Mouse (Mus musculus): ENCODE data around the gene Apbb1ip.

The Apbb1ip gene

GRCm38 (mm10) chr2:22776568-22777230, 2.8 kb downstream of the Apbb1ip start:
- no peak for DNase-seq

GRCm38 (mm10) chr2:22777757-22778156, 3.9 kb downstream of the Apbb1ip start:
- DNase-seq = no peak

- DNase-seq = no peak
Measured at GRCm38 (mm10) chr2:22780884-22781283, 7.0 kb downstream of the Apbb1ip start.

GRCm38 (mm10) chr2:22781387-22782009, 7.6 kb downstream of the Apbb1ip start:
- no peak for DNase-seq

GRCm38 (mm10) chr2:22782057-22782456, 8.2 kb downstream of the Apbb1ip start:
- DNase-seq = no peak

GRCm38 (mm10) chr2:22783137-22783638, 9.3 kb downstream of the Apbb1ip start:
- DNase-seq = no peak

GRCm38 (mm10) chr2:22784186-22784585, 10.3 kb downstream of the Apbb1ip start:
- DNase-seq = no peak

GRCm38 (mm10) chr2:22784771-22785170, 10.9 kb downstream of the Apbb1ip start:
- DNase-seq = no peak

- DNase-seq = no peak
Measured at GRCm38 (mm10) chr2:22788658-22789057, 14.8 kb downstream of the Apbb1ip start.

GRCm38 (mm10) chr2:22789576-22789975, 15.7 kb downstream of the Apbb1ip start:
- DNase-seq = no peak

- no peak for DNase-seq
Measured at GRCm38 (mm10) chr2:22790435-22790834, 16.5 kb downstream of the Apbb1ip start.

- no peak for DNase-seq
Measured at GRCm38 (mm10) chr2:22795087-22795486, 21.2 kb downstream of the Apbb1ip start.

- no peak for DNase-seq
Measured at GRCm38 (mm10) chr2:22796487-22796886, 22.6 kb downstream of the Apbb1ip start.

- no peak for DNase-seq
Measured at GRCm38 (mm10) chr2:22799430-22800041, 25.6 kb downstream of the Apbb1ip start.

GRCm38 (mm10) chr2:22805589-22805988, 31.7 kb downstream of the Apbb1ip start:
- DNase-seq = no peak

GRCm38 (mm10) chr2:22806576-22806975, 32.7 kb downstream of the Apbb1ip start:
- no peak for DNase-seq

- no peak for DNase-seq
Measured at GRCm38 (mm10) chr2:22807312-22807711, 33.4 kb downstream of the Apbb1ip start.

- no peak for DNase-seq
Measured at GRCm38 (mm10) chr2:22810851-22811250, 37.0 kb downstream of the Apbb1ip start.

GRCm38 (mm10) chr2:22811466-22811865, 37.6 kb downstream of the Apbb1ip start:
- DNase-seq = no peak

GRCm38 (mm10) chr2:22813921-22814320, 40.0 kb downstream of the Apbb1ip start:
- no peak for DNase-seq

- no peak for DNase-seq
Measured at GRCm38 (mm10) chr2:22815674-22816073, 41.8 kb downstream of the Apbb1ip start.

GRCm38 (mm10) chr2:22816231-22816630, 42.3 kb downstream of the Apbb1ip start:
- no peak for DNase-seq

GRCm38 (mm10) chr2:22822293-22822692, 48.4 kb downstream of the Apbb1ip start:
- DNase-seq = no peak

- no peak for DNase-seq
Measured at GRCm38 (mm10) chr2:22845514-22845913, 71.6 kb downstream of the Apbb1ip start.

Data from kidney, adult 8-10 months (tissue).